Mouse (Mus musculus) spleen, postnatal 4 days (tissue): ENCODE measurements around the gene Gm15056.

Experiments used
- DNase-seq, 2 experiments: peaks; one replicate each; pipeline ENCODE4 v3.0.0; 2022; ENCODE audit warnings: low spot score in 2 of 2

Gene Gm15056

GRCm38 (mm10) chr8:20902527-20902926 is at the start of gene Gm15056:
Gene Gm15056, minus strand, starts transcription at chr8:20902627.
- no peak for DNase-seq

GRCm38 (mm10) chr8:20944610-20945009 is 42.2 kb upstream of the Gm15056 start, which contains the start of gene AY761185:
Gene AY761185, minus strand, starts transcription at chr8:20944710.
- no peak for DNase-seq

DNA sequence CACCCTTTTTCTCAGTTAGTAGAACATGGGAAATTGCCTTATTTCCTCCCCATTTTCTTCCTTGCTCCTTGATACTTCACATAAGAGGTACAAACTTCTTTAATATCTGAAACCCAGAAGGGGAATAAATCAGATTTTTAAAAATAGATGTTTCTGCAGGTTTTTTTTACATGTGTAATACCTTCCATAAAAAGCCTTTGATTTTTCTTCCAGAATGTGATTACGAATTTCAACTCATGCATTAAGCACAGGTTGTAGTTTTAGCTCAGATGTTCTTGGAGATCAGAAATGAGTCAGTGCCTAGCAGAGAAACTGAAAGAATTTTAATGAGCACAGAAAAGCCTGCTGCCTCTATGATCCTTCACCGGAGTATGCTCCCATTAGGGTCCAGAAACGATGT is 19.5 kb upstream of the Gm15056 start, which contains the start of gene Gm6040:
Gene Gm6040 (minus strand): TSS at position 101 of the 400 bp plus-strand sequence.
- no peak for DNase-seq

DNA sequence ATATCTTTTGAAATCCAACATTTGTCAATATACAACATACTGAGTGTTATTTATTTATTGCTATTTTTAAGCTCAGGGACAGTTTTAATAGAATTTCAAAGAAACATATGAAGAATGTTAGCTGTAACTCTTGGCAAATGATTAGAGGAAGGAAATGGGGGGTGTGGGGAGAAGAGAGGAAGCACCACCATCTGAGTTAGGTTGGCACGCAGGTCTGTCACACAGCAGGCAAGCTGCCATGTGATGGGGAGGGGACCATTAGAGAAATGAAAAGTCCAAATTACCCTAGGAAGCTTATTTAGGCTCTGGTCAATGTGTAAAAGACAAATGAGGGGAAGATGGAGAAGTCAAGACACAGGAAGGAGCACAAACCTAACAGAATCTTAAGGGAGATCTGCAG is 9.9 kb upstream of the Gm15056 start:
- DNase-seq = no peak

GRCm38 (mm10) chr8:20908256-20908655 is 5.8 kb upstream of the Gm15056 start:
- no peak for DNase-seq

DNA sequence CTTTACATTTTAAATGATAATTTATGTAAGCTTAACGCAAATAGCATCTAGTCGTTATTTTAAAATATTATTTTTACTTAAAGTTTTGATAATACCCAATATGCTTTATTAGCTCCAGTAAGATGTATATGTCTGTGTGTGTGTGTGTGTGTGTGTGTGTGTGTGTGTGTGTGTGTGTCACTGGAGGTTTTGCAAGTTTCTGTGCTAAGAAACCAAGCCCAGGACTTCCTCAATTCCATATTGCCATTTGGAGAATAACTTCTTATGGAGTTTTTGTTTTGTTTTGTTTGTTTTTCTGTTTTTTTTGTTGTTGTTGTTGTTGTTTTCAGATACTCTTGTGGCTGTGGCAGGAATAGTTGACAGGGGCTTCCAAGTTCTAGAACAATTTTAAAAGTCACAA is 4.7 kb upstream of the Gm15056 start:
- DNase-seq = no peak

- no peak for DNase-seq
These were observed 10.1 kb downstream of the Gm15056 start, which contains the start of gene Defb33 for GRCm38 (mm10) chr8:20892369-20892768. Gene Defb33, plus strand, starts transcription at chr8:20892669.

DNA sequence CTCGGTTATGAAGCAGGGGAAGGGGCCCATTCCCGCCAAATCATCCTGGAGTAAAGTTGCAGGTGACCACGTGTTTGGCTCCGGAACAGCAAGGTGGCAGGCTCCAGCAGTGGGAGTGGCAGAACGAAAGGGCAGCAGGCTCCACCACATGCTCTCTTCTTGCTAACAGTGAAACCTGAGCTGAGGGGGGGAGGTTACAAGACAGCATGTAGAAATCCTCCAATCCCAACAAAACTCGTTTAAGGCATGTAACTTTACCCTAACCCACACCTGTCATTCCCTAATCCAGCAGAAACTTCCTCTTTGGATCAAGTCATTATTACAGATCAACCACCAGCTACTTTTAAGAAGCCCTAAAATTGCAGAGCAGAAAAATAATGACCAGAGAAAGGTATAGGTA is 27.8 kb downstream of the Gm15056 start:
- DNase-seq = no peak
